Mouse (Mus musculus): ENCODE measurements around the gene Aldh4a1. TPM values are rescaled to one million over a fixed set of nuclear protein-coding genes. Genes with fewer than 3 reads are reported as not detected.

Gene Aldh4a1
- polyA plus RNA-seq, 1 experiment from 2014 or later, result 12.9 TPM

DNA sequence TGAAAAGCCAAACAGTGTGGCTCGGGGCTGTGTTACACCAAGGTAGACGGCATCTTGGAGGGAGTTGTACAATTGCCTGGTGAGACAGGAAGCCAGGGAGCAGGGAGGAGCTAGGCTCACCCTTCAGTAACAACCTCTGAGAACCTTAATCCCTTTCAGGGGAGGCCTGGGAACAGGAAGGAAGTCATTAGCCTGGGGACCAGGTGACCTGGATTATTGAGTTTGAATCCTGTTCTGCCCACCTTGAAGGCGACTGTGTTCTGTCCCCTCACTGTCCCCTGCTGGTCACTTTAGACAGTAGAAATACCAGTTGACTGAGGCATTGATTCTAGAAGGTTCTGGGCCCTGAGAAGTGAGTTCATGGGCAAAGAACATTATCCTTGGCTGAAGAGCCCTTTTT, 28.6 kb upstream of the Aldh4a1 start:
- peak; percentile 64 for TF ChIP-seq CTCF (IDR thresholded peaks at IDR 0.05; ENCODE audit: low read depth)
- TF ChIP-seq EP300 (optimal IDR thresholded peaks at IDR 0.05), result no peak
- no peaks in the 10 kb centered on the region for H3K36me3 ChIP-seq (ENCODE audit: control insufficient read depth, insufficient read depth, low read length)
- H3K4me1 ChIP-seq (replicated peaks; ENCODE audit: control insufficient read depth, insufficient read depth), result peaks cover 16% of the 10 kb centered on the region
- 58% methylated on average over 3 of the region's 3 CpGs for WGBS
- DNase-seq (ENCODE audit: low spot score) (no peak), ATAC-seq (ENCODE audit: low FRiP score, low TSS enrichment) (no peak)
- H3K27me3 ChIP-seq (ENCODE audit: control insufficient read depth, insufficient read depth, low read length), result no peaks in the 10 kb centered on the region
- no peak overlapping the region for H3K4me2 ChIP-seq (replicated peaks; ENCODE audit: low read depth)
- H3K9me3 ChIP-seq (ENCODE audit: control insufficient read depth, low read length), result no peaks in the 10 kb centered on the region
- no peak overlapping the region for H3K4me3 ChIP-seq (ENCODE audit: low read depth, low read length)
- no peak overlapping the region for H3K27ac ChIP-seq (replicated peaks)
- no peak overlapping the region for H3K9ac ChIP-seq (ENCODE audit: low read length)

DNA sequence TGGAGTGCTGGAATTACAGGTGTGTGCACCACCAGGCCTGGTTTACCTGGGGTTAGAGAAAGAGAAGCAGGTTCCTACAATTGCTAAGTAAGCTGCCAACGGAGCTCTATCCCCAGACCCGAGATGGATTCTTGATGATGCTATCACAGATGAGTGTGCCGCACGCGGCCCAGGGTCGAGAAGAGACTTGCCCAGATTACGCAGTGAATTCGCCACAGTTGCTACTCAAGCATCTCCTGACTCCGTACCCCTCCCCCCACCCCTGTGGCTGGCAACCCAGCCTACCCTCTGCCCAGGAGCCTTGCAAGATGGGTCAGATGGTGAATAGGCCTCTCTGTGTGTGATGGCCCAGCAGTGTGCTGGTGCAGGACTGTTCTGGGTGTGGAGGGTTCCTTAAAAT, 26.0 kb upstream of the Aldh4a1 start:
- peaks cover 22% of the 10 kb centered on the region for H3K4me1 ChIP-seq (replicated peaks; ENCODE audit: control insufficient read depth, insufficient read depth)
- WGBS, result 54% methylated on average over 9 of the region's 9 CpGs
- H3K27ac ChIP-seq (replicated peaks), result no peak overlapping the region
- H3K36me3 ChIP-seq (ENCODE audit: control insufficient read depth, insufficient read depth, low read length), result no peaks in the 10 kb centered on the region
- no peak for ATAC-seq (ENCODE audit: low FRiP score, low TSS enrichment)
- no peak overlapping the region for H3K4me2 ChIP-seq (replicated peaks; ENCODE audit: low read depth)
- H3K27me3 ChIP-seq (ENCODE audit: control insufficient read depth, insufficient read depth, low read length), result no peaks in the 10 kb centered on the region
- H3K4me3 ChIP-seq (ENCODE audit: low read depth, low read length), result no peak overlapping the region
- no peaks in the 10 kb centered on the region for H3K9me3 ChIP-seq (ENCODE audit: control insufficient read depth, low read length)
- no peak overlapping the region for H3K9ac ChIP-seq (ENCODE audit: low read length)
- no peak for TF ChIP-seq EP300 (optimal IDR thresholded peaks at IDR 0.05)
- TF ChIP-seq CTCF (IDR thresholded peaks at IDR 0.05; ENCODE audit: low read depth), result no peak
- DNase-seq (ENCODE audit: low spot score), result no peak

DNA sequence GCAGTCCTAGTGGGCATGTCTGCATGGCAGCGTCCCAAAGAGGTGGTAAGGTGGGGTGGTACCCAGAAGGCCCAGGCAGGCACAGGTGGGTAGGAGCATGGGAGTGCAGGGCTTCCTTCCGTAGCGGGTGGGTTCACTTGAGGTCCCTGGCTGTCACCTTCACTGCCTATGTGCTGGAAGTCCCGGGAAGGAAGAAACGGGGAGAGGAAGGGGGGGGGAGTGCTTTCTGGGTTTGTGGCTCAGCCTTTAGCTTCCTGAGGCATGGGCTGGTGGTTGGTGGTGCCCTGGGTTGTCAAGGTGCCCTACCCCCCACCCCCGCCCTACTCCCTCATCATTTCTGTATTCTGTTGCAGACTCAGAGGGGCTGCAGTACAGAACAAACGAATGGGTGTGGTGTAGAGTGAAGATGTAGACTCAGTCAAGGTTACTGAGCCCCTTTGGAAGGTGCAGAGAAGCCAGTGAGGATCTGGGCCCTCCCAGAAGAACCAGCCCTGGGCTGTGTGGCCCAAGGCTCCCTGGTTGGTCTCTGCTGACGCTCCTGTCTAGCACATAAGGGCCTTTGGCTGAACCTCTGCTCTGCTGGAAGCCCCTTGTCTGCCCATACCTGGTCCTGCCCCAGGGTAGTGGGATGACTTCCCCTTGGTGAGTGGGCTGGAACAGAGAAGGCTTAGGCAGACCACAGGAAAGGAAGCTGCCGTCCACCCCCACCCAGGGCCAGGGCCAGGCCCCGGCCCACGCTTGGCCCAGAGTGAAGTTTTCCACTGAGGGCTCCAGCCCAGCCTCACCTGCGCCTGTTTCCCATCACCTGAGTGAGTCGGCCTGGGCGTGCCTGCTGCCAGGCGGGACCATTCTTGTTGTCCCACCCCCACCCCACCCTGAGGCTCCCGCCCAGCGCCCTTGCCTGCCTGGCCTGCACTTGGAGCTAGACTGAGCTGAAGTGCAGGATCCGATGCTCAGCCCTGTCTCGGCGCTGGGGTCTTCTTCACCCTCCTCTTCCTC, 25.1 kb upstream of the Aldh4a1 start:
- WGBS, result 28% methylated on average over 20 of the region's 20 CpGs
- peak overlapping the region; percentile 13; the same call in 1 of the 2 replicates for H3K9ac ChIP-seq (ENCODE audit: low read length)

DNA sequence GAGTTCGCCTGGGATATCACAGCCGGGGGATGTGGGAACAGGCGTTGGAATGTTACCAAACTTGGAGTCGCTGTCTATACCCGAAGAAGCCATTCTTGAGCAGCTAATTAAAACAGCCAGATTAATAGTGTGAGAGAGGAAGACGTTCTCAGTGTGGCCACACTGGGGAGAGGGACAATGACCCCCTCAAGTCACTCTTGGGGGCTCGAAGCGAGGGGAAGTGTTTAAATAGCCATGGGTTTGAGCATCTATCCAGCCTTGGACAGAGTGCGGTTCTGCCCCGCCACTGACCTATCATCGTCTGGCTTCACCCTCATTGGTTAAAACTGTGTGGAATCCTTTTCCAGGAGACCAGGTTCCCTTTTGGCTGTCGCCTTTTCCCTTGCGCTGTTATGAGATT, 24.3 kb upstream of the Aldh4a1 start:
- peak overlapping the region; percentile 35; the same call in 1 of the 2 replicates for H3K9ac ChIP-seq (ENCODE audit: low read length)
- H3K4me2 ChIP-seq (replicated peaks; ENCODE audit: low read depth), result peak overlapping the region; percentile 47
- H3K4me3 ChIP-seq (ENCODE audit: low read depth, low read length), result no peak overlapping the region
- TF ChIP-seq CTCF (IDR thresholded peaks at IDR 0.05; ENCODE audit: low read depth), result no peak
- TF ChIP-seq EP300 (optimal IDR thresholded peaks at IDR 0.05), result no peak
- no peaks in the 10 kb centered on the region for H3K27me3 ChIP-seq (ENCODE audit: control insufficient read depth, insufficient read depth, low read length)
- DNase-seq (ENCODE audit: low spot score), result no peak
- 16% methylated on average over 13 of the region's 13 CpGs for WGBS
- peaks cover 31% of the 10 kb centered on the region for H3K4me1 ChIP-seq (replicated peaks; ENCODE audit: control insufficient read depth, insufficient read depth)
- no peak for ATAC-seq (ENCODE audit: low FRiP score, low TSS enrichment)
- H3K9me3 ChIP-seq (ENCODE audit: control insufficient read depth, low read length), result no peaks in the 10 kb centered on the region
- H3K27ac ChIP-seq (replicated peaks), result peak overlapping the region; percentile 90
- no peaks in the 10 kb centered on the region for H3K36me3 ChIP-seq (ENCODE audit: control insufficient read depth, insufficient read depth, low read length)

More for the DNA sequence above, 25.1 kb upstream of the Aldh4a1 start:
- TF ChIP-seq EP300 (optimal IDR thresholded peaks at IDR 0.05) (no peak), CTCF (IDR thresholded peaks at IDR 0.05; ENCODE audit: low read depth) (no peak)
- DNase-seq (ENCODE audit: low spot score), result peak; percentile 80
- Histone ChIP-seq H3K36me3 (ENCODE audit: control insufficient read depth, insufficient read depth, low read length) (no peaks in the 10 kb centered on the region), H3K27me3 (ENCODE audit: control insufficient read depth, insufficient read depth, low read length) (no peaks in the 10 kb centered on the region), H3K4me1 (replicated peaks; ENCODE audit: control insufficient read depth, insufficient read depth) (peaks cover 31% of the 10 kb centered on the region), H3K27ac (replicated peaks) (peak overlapping the region; percentile 90), H3K4me2 (replicated peaks; ENCODE audit: low read depth) (peak overlapping the region; percentile 47), H3K4me3 (ENCODE audit: low read depth, low read length) (no peak overlapping the region), H3K9me3 (ENCODE audit: control insufficient read depth, low read length) (no peaks in the 10 kb centered on the region)
- ATAC-seq (ENCODE audit: low FRiP score, low TSS enrichment), result peak; percentile 27; the same call in 1 of the 2 replicates

DNA sequence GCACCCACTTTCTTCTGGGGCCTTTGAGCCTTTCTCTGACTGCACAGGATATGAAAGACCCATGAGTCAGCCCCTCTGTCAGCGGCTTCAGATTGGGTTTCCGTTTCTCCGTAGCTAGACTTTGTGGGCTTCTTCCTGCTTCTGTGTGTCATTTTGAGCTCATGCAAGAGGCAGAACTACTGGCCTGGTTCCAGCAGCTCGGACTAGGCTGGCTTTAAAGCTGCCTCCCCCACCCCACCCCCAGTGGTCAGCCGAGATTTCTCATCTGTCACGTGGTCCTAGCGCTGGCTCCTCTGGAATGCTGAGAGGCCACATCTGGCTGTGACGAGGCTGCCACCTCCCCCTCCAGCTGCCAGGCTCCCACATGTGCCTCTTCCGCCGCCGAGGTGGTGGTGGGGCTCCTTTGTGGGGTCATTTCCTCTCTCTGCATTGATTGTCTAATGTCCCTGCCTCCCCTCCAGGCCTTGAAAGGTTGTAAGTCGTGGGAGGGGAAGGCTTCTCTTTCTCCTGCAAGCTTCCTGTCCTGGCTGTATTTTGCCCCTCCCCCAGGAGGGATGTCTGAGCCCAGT, 23.6 kb upstream of the Aldh4a1 start:
- TF ChIP-seq CTCF (IDR thresholded peaks at IDR 0.05; ENCODE audit: low read depth) (peak; percentile 34), EP300 (optimal IDR thresholded peaks at IDR 0.05) (no peak)

More for the DNA sequence above, 23.6 kb upstream of the Aldh4a1 start:
- under 1% methylated on average over 12 of the region's 12 CpGs for WGBS
- Histone ChIP-seq H3K4me2 (replicated peaks; ENCODE audit: low read depth) (peak overlapping the region; percentile 47), H3K4me3 (ENCODE audit: low read depth, low read length) (peak overlapping the region; percentile 17; the same call in 1 of the 2 replicates), H3K27me3 (ENCODE audit: control insufficient read depth, insufficient read depth, low read length) (no peaks in the 10 kb centered on the region), H3K36me3 (ENCODE audit: control insufficient read depth, insufficient read depth, low read length) (no peaks in the 10 kb centered on the region), H3K4me1 (replicated peaks; ENCODE audit: control insufficient read depth, insufficient read depth) (peaks cover 31% of the 10 kb centered on the region), H3K9ac (ENCODE audit: low read length) (peak overlapping the region; percentile 35), H3K9me3 (ENCODE audit: control insufficient read depth, low read length) (no peaks in the 10 kb centered on the region), H3K27ac (replicated peaks) (peak overlapping the region; percentile 90)
- DNase-seq (ENCODE audit: low spot score) (peak; percentile 88), ATAC-seq (ENCODE audit: low FRiP score, low TSS enrichment) (peak; percentile 73)
